Mouse (Mus musculus): ENCODE measurements around the gene Map4k3. TPM values are rescaled to one million over a fixed set of nuclear protein-coding genes. Genes with fewer than 3 reads are reported as not detected.
"Not testable (repeated sequence)": the region's sequence is repeated elsewhere in the genome, so short reads cannot be mapped to it uniquely, and the experiment has no call there.

Map4k3 gene
- total RNA-seq (2021) = 10 to 100 TPM; 32.7 to 38.2 TPM
- long read RNA-seq, experiment 1, full-length matches to known transcripts = 18 of 38 reads
- long read RNA-seq, experiment 1, partial matches to known transcripts = 2 of 38 reads
- long read RNA-seq, experiment 1, other reads (novel, unspliced or antisense) = 18 of 38 reads
- long read RNA-seq, experiment 2, full-length matches to known transcripts = 19 of 40 reads
- long read RNA-seq, experiment 2, partial matches to known transcripts = 5 of 40 reads
- long read RNA-seq, experiment 2, other reads (novel, unspliced or antisense) = 16 of 40 reads

DNA sequence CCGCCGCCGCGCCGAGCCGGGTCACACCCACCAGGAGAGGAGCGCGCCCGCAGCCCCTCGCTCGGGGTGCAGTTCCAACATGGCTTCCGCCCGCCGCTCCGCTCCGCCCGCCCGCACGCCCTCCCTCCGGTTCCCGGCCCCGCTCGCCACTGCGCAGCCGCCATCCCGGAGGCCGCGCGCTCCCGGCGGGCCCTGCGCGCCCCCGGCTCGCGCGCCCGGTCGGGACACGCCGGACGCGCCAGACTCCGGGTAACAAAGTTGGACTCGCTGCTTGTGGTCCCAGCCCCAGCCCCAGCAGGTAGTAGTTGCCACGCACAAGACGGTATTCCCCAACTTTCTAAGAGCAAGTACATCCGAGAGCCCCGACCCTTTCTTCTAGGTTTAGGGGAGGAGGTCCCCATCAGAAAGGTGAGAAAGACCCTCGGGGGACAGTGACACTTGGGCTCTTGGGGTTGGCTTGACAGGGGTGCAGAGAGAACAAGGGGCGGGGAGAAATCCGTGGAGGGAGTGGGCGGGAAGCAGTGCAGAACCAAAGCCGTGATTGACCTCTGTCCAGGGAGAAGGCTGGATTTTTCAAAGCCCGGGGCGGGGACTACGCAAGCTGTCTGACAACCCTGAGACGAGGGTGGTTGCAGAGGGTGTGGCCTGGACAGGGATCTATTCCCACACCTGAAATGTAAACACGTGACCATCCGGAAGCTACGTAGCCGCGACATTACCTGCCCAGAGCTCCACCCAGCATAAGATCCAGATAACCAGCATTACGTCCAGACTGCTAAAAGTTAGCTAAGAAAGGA, at the start of gene Map4k3:
Gene Map4k3, minus strand, starts transcription at position 424 of the 797 bp plus-strand sequence.
- DNase-seq (ENCODE audit: low spot score in 2 of 2) = peak; percentile 76 to 88

DNA sequence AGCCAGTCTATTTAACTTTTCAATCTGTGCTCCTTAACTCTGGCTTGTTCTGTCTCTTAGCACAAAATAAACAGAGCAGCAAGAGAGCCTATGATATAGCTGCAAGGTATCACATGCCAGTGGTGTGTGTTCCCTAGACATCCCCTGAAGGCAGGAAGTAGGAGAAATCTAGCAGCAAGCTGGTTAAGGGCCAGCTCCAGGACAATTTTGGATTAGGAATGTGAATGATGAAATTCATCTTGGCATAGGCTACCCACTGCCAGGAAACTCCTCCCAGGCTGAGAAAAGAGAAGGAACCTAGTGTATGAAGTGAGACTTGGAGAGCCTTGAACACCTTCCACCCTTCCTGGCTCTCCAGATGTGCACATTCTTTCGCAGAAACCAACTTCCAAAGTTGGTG, 49.3 kb upstream of the Map4k3 start:
- DNase-seq (ENCODE audit: low spot score in 2 of 2) = no peak

DNA sequence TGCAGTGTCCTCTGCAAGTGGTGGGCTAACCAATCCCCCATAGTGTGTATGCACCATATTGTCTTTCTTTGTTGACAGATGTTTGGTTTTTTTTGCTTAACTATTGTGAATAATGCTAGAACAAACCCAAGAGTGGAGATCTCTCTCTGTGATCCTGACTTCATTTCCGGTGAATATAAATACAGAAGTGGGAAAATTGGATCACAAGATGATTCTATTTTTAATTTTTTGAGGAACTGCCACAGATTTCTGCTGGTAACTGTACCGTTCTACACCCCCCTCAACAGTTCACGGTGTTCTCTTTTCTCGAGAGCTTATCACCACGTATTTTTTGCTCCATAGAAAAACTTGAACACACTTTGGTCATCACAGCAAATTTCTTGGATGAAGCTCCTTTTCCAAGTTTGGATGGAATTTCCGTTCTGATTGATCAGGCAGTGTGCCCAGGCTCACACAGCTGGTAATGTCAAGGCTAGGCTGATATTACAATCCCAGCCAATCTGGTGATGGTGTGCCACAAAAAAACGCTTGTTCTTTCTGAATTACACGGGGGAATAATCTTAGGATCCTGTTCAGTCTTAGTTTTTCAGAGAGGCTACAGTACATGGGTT, 47.0 kb upstream of the Map4k3 start:
- no peak for DNase-seq (ENCODE audit: low spot score in 2 of 2)

DNA sequence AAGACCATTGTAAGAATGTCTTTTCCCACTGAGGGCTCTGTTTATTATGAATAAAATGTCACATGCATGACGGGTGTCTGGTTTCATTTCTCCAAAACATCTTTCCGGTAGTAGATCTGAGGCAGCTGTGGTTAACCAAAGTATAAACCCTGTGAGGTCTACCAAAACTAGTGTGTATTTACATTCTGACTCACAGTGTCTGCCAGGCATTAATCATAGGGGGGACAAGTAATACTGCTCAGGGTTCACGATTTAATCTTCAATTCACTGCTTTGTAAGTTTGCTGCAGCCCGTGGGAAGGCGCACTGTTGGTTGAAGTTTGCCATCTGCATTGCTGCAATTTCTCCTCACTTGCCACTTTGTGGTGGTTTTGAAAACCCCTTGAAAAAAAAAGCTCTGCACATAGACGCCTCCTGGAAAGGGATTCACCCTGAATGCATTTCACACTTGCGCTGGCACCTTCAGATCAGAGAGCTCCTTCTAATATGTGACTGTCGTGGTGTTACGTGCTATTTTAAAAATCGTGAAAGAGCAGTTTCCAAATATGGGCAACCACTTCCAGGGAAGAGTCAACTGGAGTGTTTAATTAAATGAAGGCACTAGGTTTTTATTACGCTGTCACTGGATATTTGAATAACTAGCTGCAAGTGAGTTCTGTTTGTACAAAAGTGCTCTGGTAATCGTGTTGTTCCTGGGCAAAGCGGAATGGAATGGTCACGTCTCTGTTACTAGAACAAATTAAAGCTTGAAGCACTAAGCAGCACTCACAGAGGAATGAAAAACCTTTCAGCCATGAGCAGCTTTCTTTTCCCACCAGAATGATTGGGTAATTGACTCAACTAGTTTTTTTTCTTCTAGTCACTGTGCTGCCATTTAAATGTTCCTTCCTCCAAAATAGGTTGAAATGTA, 44.5 kb upstream of the Map4k3 start:
- no peak for DNase-seq (ENCODE audit: low spot score in 2 of 2)

DNA sequence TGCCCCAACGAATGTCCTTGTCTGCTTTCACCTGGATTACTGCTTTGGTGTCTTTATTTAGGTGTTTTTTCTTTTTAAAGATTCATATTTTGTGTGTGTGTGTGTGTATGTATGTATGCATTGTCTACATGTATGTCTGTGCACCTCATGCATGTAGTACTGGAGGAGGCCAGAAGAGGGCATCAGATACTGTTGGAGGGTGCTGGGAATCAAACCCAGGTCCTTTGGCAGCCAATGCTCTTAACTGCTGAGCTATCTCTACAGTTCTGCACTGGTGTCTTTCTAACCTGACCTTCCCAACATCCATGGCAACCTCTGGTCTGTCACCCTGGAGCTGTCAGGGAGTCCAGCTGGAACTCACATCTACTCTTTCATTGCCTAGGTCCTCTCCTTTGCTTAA, 41.8 kb upstream of the Map4k3 start:
- no peak for DNase-seq (ENCODE audit: low spot score in 2 of 2)

DNA sequence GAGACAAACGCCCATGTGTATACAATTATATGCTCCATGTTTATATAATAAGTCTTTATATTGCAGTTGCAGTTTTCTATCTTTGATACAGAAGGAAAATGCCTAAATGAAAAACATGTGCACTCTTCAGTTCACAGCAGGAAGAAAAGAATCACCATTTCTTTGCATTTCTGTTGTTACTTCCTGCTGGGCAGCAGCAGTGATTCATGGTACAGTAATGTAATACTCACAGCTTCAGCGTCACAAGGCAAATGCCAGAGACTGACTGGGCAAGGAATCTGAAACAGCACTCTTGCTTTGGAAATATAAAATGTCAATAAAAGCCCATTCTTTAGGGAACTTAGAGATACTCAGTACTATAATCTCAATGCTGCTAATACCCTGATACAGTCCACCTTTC, 36.9 kb upstream of the Map4k3 start:
- no peak for DNase-seq (ENCODE audit: low spot score in 2 of 2)

DNA sequence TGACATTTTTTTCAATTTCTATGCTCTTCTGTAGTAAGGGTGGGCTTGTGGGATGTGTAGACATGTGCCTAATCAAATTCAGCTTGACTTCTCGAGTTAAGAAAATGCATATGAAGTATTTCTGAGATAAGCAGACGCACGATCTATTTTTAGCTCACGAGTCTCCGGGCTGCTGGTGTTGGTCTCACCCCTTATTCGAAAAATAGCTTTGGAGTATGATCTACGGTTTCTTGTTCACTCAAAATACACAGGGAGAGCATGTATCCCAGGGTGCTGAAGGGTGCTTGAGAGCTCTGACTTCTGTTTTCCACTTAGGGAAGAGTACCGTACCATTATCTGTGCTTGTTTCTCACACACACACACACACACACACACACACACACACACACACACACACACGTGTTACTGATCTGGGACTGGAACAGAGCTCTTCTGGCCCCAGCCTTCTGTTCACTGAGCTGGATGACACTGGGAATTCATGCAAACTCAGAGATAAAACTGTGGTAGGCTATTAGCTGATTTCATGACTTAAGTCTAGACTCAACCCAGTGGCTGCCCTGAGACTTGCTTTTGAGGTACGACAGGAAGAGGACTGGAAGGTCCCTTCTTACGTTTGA, 34.9 kb upstream of the Map4k3 start:
- no peak for DNase-seq (ENCODE audit: low spot score in 2 of 2)

DNA sequence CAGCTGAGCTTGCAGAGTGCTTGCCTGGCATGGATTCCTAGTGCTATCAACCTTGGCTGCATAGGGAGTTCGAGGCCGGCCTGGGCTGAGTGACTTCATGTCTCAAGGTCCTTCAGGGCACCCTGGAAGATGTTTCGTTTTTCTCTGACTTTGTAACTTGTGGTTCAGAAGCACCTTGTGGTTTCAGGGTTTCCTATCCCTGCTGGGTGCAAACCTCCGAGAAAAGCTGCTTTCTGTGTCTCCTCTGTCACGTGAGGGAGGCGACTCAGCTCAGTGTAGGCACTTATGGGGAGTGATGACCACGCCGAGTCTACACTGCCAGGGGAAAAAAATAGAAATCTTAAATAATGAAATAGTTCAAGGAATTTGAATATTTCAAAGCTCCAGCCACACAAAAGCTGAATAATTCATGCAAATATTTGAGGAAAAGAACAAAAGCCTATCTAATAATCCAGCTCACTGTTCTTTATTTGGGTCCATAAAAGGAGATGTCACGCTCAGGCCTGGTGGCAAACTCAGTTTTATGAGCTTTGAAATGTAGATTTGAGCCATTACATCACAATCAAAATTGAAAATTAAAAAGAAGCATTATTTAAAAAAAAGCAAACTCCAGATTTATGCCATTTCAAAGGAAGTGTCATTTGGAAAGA, 34.2 kb upstream of the Map4k3 start:
- no peak for DNase-seq (ENCODE audit: low spot score in 2 of 2)

DNA sequence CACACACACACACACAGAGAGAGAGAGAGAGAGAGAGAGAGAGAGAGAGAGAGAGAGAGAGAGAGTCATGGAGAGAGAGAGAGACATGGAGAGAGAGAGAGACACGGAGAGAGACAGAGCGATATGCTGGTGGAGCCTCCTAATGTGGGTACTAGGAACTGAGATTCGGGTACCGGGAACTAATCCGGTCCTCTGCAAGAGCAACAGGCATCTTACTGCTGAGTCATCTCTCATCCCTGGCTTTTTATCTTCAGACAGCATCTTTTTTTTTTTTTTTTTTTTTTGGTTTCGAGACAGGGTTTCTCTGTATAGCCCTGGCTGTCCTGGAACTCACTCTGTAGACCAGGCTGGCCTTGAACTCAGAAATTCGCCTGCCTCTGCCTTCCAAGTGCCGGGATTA, 32.9 kb upstream of the Map4k3 start:
- not testable (repeated sequence) for DNase-seq (ENCODE audit: low spot score in 2 of 2)

DNA sequence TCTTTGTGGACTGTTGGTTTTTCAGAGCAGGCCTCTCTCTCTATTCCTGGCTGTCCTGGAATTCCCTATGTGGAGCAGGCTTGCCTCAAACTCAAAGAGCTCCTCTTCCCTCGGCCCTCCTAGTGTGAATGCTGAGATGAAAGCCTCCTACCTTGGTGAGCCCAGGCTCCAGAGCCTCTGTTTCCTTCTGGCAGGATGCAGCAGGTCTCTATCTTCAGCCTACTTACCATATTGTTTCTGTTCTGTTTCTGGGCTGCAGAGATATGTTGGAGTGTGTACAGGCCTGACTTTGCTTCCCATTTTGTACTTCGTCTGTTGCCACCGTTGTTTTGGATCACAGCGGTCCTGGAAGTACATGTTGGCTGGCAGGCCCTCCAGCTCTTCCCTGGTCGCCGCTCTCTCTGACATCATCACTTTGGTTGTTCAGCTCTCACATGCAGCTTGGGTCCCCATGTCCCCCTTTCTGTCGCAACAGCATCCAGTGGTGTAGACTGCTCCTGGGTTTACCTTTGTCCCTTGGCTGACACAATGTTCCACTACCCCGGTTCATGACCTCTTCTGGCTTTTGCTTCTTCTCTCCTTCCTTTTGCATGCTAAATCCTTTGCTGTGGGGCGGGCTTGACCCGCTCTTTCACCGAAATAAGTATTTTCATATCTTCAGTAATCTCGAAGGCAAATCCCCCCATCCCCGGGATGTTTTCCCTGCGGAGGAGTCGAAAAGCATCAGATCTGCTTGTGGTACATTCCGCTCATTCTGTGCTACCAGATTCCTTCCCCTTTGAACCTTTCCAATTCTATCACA, 32.3 kb upstream of the Map4k3 start:
- no peak for DNase-seq (ENCODE audit: low spot score in 2 of 2)

DNA sequence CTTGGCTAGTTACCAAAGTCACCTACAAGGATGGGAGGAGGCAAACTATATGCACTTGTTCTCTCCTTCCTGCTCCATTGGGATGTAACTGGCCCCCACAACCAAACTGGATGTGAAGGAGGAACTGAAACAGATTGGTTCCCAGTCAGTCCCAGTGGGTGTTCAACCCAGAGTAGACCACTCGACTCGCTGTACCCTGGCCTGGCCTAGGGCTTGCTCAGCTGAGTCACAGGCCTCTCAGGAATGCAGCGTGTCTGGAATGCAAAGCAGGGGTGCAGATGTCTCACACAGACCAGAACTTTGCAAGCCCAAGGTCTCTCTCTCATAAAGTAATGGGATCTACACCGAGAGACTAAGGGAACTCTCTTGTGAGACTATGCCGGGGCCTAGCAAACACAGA, 27.8 kb upstream of the Map4k3 start:
- DNase-seq (ENCODE audit: low spot score in 2 of 2) = no peak

DNA sequence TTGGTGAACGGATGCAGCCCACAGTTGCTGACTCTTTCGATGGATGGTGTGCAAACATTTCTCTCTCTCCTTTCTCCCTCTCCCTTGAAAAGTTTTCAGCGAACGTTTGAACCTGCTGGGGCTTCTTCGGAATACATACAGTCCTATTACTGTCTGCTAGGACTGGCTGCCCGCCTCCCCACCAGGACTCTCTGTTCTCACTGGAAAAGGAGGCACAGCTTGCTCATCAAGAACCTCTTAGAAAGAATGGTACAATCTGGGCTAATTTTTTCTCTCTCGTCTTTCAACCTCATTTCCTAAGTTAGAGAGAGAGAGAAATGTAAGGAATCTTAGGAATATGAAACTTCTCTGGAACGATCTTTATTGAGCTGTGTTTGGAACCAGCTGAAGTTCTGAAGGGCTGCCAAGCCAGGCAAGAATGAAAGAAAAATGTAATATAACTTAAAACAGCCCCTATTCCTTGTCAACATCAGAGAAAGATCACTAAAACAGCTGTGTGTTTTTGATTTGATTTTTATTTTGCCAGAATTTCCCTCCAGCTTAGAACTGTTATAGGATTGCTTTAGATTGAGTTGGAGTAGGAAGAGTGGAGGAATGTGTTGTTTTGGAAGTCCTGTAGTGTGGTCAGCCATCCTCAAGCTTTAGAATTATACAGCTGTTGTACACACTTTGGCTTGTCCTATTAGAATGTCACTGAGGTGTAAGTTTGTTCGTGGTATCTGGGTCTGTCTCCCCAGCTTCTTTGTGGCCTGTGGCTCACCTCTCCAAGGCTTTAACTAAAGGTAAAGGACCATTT, 27.0 kb upstream of the Map4k3 start:
- DNase-seq (ENCODE audit: low spot score in 2 of 2) = peak in 1 of 2 experiments; percentile 38

DNA sequence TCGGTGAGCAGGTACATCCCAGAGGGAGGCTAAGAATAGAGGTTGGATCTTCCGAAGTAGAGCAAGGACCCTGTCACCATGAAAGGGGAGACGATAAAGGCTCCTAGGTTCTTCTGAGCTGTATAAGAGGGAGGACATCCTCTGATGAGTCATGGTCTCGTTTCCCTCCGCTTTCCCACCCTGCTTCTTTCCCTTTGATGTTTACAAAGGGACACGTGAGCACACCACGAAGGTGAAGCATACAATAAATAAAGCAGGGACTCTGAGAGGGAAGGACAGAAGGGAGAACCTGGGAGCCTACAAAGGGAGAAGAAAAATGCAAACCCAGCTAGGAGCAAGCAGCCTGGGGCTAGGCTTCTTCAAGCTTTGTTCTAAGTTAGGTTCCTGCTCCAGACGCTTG, 26.3 kb upstream of the Map4k3 start:
- DNase-seq (ENCODE audit: low spot score in 2 of 2) = no peak

DNA sequence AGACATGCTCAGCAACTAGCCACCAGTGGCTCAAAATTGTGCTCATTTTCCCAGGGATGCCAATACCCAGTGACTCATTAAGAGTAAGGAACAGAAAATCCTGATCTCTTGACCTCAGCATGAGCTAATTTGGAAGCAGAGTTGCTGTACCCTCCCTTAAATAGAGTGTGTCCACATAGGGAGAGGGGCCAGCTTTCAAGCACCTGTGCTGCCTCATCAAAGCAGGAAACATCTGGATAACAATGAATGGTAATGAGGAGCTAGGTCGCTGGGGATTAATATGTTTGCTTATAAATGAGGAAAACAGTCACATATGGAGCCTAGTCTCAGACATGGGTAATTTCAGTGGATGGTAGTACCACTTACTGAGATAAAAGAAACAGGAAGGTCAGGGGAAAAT, 24.2 kb upstream of the Map4k3 start:
- DNase-seq (ENCODE audit: low spot score in 2 of 2) = no peak

DNA sequence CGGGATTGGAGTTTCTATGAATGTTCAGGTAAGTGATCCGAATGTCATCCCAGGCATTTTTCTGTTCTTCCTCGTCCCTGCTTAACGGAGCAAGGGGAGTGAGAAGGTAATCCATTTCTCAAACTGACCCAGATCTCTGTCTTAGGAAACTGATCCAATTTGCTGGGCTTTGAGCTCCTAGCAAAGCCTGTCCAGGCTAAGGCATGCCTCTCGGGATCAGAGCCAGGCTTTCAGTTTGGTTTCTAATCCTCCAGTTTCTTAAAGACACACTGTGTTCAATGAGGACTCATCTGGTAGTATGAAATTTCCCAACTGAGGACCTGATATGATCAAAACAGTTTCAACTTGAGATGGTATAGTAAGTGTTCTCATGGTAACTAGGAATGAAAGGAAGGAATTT, 11.1 kb upstream of the Map4k3 start:
- DNase-seq (ENCODE audit: low spot score in 2 of 2) = no peak

DNA sequence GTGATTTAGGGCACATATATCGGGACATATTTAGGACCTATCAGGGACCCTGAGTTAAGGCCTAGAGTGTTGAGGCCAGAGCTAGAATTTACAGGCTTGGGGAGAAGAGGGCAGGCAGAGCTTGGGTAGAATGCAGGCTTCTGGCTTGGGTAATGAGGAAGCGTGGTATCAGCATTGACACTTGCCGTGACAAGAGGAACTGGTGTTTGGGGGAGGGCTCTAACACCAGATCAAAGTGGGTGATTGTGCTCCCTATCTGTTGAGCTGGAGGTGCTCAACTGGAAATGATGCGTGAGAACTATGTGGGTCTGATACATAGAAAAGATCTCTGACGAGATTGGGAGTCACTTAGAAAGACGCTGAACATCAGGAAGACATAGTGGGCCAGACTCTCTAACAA, 6.4 kb upstream of the Map4k3 start:
- DNase-seq (ENCODE audit: low spot score in 2 of 2) = no peak

DNA sequence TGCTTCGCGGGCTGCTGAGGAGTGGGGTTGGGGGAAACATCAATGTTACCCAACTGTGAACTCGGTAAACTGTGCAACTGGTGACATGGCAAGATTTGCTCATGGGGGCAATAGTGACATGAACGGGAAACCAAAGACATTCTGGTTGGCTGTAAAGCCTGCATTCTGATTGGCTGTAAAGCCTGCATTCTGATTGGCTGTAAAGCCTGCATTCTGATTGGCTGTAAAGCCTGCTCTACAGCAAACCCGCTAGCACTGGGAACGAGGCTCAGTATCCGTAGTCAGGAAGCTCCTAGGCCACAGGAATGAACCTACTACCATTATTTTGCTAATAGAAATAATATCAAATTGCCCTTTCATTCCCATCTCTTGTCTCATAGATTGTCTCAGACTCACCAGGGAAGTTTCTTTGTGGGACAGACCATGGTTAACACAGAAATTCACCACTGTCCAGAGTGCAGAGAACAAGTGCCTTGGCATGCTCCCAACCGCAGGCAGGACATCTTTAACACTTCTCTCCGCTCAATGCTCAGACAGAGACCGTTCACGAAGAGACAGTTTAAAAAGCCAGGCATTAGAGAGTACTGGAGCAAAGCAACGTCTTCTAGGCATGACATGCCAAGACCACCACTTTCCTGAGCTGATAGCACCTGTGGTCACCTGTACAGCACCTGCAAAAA, 5.0 kb upstream of the Map4k3 start:
- DNase-seq (ENCODE audit: low spot score in 2 of 2) = no peak

DNA sequence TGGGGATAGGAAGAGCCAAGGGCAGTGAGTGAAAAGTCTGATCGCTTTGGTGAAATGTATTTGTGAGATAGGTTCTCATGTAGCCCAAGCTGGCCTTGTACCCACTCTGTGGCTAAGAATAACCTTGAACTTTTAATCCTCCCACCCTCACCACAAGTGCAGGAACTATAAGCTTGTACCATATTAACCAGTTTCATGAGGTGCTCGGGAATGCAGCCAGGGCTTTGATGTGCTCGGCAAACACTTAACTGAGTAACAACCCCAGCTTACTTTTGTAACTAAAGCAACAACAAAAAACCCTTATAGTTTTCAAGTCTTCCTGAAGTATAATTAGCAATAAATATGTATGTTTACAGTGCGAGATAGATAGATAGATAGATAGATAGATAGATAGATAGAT, 4.0 kb upstream of the Map4k3 start:
- DNase-seq (ENCODE audit: low spot score in 2 of 2) = no peak

All from gastrocnemius, postnatal 4 days (tissue).